Mouse (Mus musculus): Measurements from ENCODE around the gene Tspan13.

DNA sequence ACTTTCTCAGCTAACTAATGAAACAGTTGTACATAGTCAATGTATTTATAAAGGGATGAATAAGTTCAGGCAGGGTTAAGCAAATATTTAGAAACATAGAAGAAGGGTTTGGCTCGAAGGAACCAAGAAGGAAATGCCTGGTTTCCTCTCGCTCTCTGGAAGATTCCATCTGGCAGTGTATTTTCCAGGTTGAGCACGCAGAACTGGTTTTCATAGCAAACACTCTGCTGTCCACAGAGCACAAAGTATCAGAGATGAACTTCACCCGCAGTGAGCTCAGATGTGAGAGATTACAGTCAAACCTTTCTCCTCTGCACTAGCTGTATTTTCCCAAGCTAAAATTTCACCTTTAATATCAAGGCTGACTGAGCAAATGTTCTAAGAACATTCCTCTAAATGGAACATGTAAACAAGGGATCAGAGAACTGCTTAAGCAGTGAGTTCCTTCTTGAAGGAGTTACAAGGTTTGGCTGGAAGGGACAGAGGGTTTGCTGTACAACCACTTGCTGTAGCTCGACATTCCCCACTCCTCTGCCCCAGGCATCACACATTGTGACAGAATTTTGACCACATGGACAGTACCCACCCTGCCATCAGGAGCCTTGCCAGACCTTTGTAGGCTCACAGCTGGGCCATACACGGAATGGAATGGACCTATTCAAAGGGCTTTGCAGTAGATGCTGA is 33.8 kb downstream of the Tspan13 start:
- no peak for TF ChIP-seq CTCF (IDR thresholded peaks at IDR 0.05; ENCODE audit: extremely low read depth, insufficient read depth, low read length)
- no peak for TF ChIP-seq POLR2A (IDR thresholded peaks at IDR 0.05; ENCODE audit: extremely low read depth, insufficient read depth, low read length)
